Mouse (Mus musculus) embryo, embryonic 10.5 days (tissue): ENCODE measurements at regions not wholly inside any gene's neighbourhood (a gene's known extent, or its start where the extent isn't known, plus 50 kb on each side); places are given as distances from the start of the nearest gene placed in this dataset.

Experiments
- DNase-seq: peaks from one replicate; pipeline ENCODE4 v3.0.0-alpha.2; 2015; ENCODE audit warnings: low spot score

- no peak for DNase-seq
These were observed 338.7 kb upstream of the Dph6 start for GRCm38 (mm10) chr2:114993419-114993818.

- no peak for DNase-seq
These were observed 339.1 kb upstream of the Dph6 start for GRCm38 (mm10) chr2:114993882-114994281.

GRCm38 (mm10) chr2:114994691-114995347 lies 340.1 kb upstream of the Dph6 start:
- DNase-seq = no peak

- DNase-seq = no peak
These were observed 359.2 kb upstream of the Dph6 start for GRCm38 (mm10) chr2:115013916-115014315.

GRCm38 (mm10) chr2:115026777-115027176 lies 372.0 kb upstream of the Dph6 start:
- DNase-seq = no peak

GRCm38 (mm10) chr2:115031134-115031533 lies 376.4 kb upstream of the Dph6 start:
- peak; percentile 30 for DNase-seq

GRCm38 (mm10) chr2:115036205-115036604 lies 381.4 kb upstream of the Dph6 start:
- no peak for DNase-seq

GRCm38 (mm10) chr2:115042299-115042785 lies 387.6 kb upstream of the Dph6 start:
- DNase-seq = peak; percentile 14

GRCm38 (mm10) chr2:115056327-115057070 lies 401.7 kb upstream of the Dph6 start:
- peak; percentile 31 for DNase-seq

- no peak for DNase-seq
These were observed 402.4 kb upstream of the Dph6 start for GRCm38 (mm10) chr2:115057200-115057599.

- peak; percentile 41 for DNase-seq
These were observed 412.9 kb upstream of the Dph6 start for GRCm38 (mm10) chr2:115067489-115068163.

GRCm38 (mm10) chr2:115069704-115070103 lies 414.9 kb upstream of the Dph6 start:
- DNase-seq = no peak

GRCm38 (mm10) chr2:115070123-115070522 lies 415.4 kb upstream of the Dph6 start:
- no peak for DNase-seq

- no peak for DNase-seq
These were observed 415.9 kb upstream of the Dph6 start for GRCm38 (mm10) chr2:115070666-115071065.

- no peak for DNase-seq
These were observed 427.0 kb upstream of the Dph6 start for GRCm38 (mm10) chr2:115081563-115082291.

- no peak for DNase-seq
These were observed 427.6 kb upstream of the Dph6 start for GRCm38 (mm10) chr2:115082292-115082809.

GRCm38 (mm10) chr2:115088421-115089120 lies 433.8 kb upstream of the Dph6 start:
- DNase-seq = peak; percentile 72

GRCm38 (mm10) chr2:115090430-115091175 lies 435.8 kb upstream of the Dph6 start:
- DNase-seq = peak; percentile 33

- DNase-seq = no peak
These were observed 440.6 kb upstream of the Dph6 start for GRCm38 (mm10) chr2:115095351-115095750.

GRCm38 (mm10) chr2:115101501-115101900 lies 446.7 kb upstream of the Dph6 start:
- DNase-seq = no peak
